Mouse (Mus musculus): ENCODE measurements at regions not wholly inside any gene's neighbourhood (a gene's known extent, or its start where the extent isn't known, plus 50 kb on each side); places are given as distances from the start of the nearest gene placed in this dataset.
A peak's percentile ranks its signal among the peaks of the same experiment; 100 is the strongest.

- DNase-seq (ENCODE audit: low read depth): peak; percentile 52
Observed at GRCm38 (mm10) chr8:126681948-126682651, 88.3 kb upstream of the Irf2bp2 start.

- DNase-seq (ENCODE audit: low read depth): no peak
Observed at GRCm38 (mm10) chr8:126678004-126678751, 84.4 kb upstream of the Irf2bp2 start.

GRCm38 (mm10) chr8:126675153-126675552, 81.4 kb upstream of the Irf2bp2 start:
- DNase-seq (ENCODE audit: low read depth): no peak

- DNase-seq (ENCODE audit: low read depth): no peak
Observed at GRCm38 (mm10) chr8:126673038-126673740, 79.4 kb upstream of the Irf2bp2 start.

- DNase-seq (ENCODE audit: low read depth): no peak
Observed at GRCm38 (mm10) chr8:126671594-126671993, 77.8 kb upstream of the Irf2bp2 start.

GRCm38 (mm10) chr8:126669919-126670318, 76.1 kb upstream of the Irf2bp2 start:
- DNase-seq (ENCODE audit: low read depth): no peak

- no peak for DNase-seq (ENCODE audit: low read depth)
Observed at GRCm38 (mm10) chr8:126669154-126669553, 75.4 kb upstream of the Irf2bp2 start.

GRCm38 (mm10) chr8:126668657-126669025, 74.9 kb upstream of the Irf2bp2 start:
- no peak for DNase-seq (ENCODE audit: low read depth)

GRCm38 (mm10) chr8:126667721-126668656, 74.2 kb upstream of the Irf2bp2 start:
- DNase-seq (ENCODE audit: low read depth): peak; percentile 92

- DNase-seq (ENCODE audit: low read depth): no peak
Observed at GRCm38 (mm10) chr8:126667086-126667720, 73.4 kb upstream of the Irf2bp2 start.

GRCm38 (mm10) chr8:126666327-126667085, 72.7 kb upstream of the Irf2bp2 start:
- DNase-seq (ENCODE audit: low read depth): peak; percentile 100

GRCm38 (mm10) chr8:126665581-126666241, 71.9 kb upstream of the Irf2bp2 start:
- peak; percentile 92 for DNase-seq (ENCODE audit: low read depth)

- no peak for DNase-seq (ENCODE audit: low read depth)
Observed at GRCm38 (mm10) chr8:126664891-126665290, 71.1 kb upstream of the Irf2bp2 start.

GRCm38 (mm10) chr8:126662797-126663784, 69.3 kb upstream of the Irf2bp2 start:
- DNase-seq (ENCODE audit: low read depth): no peak

GRCm38 (mm10) chr8:126662151-126662550, 68.4 kb upstream of the Irf2bp2 start:
- DNase-seq (ENCODE audit: low read depth): no peak

- peak; percentile 63 for DNase-seq (ENCODE audit: low read depth)
Observed at GRCm38 (mm10) chr8:126661511-126662142, 67.8 kb upstream of the Irf2bp2 start.

GRCm38 (mm10) chr8:126660658-126661316, 67.0 kb upstream of the Irf2bp2 start:
- no peak for DNase-seq (ENCODE audit: low read depth)

All from fibroblast of lung, adult 2 months (primary cell).